Mouse (Mus musculus): ENCODE data around the gene Rbfox1. TPM values are rescaled to one million over a fixed set of nuclear protein-coding genes. Genes with fewer than 3 reads are reported as not detected.

The Rbfox1 gene
- polyA plus RNA-seq, 1 experiment, result 0.21 TPM

- no peaks in the 10 kb centered on the region for H3K27me3 ChIP-seq (replicated peaks)
- H3K4me1 ChIP-seq, result no peaks in the 10 kb centered on the region; the same call in 1 of the 2 replicates
- H3K4me3 ChIP-seq (replicated peaks), result no peak overlapping the region
- no peaks in the 10 kb centered on the region for H3K36me3 ChIP-seq (replicated peaks; ENCODE audit: low read length)
- TF ChIP-seq GATA1 (IDR thresholded peaks at IDR 0.05; ENCODE audit: borderline replicate concordance, low read length) (no peak), FLI1 (IDR thresholded peaks at IDR 0.05; ENCODE audit: low read length) (no peak)
- H3K9me3 ChIP-seq, result no peaks in the 10 kb centered on the region
These were observed 1359.2 kb downstream of the Rbfox1 start for GRCm38 (mm10) chr16:7244382-7244781.

- H3K4me3 ChIP-seq (replicated peaks), result no peak overlapping the region
- H3K4me1 ChIP-seq, result no peaks in the 10 kb centered on the region
- TF ChIP-seq FLI1 (IDR thresholded peaks at IDR 0.05; ENCODE audit: low read length) (no peak), GATA1 (IDR thresholded peaks at IDR 0.05; ENCODE audit: borderline replicate concordance, low read length) (no peak)
- no peaks in the 10 kb centered on the region for H3K27me3 ChIP-seq (replicated peaks)
- H3K9me3 ChIP-seq, result peaks cover 6% of the 10 kb centered on the region; the same call in 1 of the 2 replicates
- H3K36me3 ChIP-seq (replicated peaks; ENCODE audit: low read length), result no peaks in the 10 kb centered on the region
These were observed 1366.5 kb downstream of the Rbfox1 start for GRCm38 (mm10) chr16:7251696-7252095.

DNA sequence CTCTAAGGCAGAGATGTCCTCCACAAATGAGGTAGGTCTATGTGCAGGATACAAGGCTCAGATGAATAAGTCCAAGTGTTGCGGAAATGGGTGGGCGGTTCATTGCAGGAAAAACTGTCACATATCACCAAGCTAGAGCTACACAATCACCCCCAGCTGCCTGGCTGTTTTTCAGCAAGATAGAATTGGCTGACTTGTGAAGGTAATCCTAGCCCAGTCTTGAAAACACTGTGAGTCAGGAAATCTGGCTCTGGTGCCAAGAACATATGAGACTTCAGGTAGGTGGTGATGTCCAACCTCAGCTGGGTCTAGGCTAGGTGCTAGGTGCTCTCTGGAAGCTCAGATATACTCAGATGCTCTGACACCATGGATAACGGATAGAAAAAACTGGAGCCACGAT is 1372.2 kb downstream of the Rbfox1 start:
- Histone ChIP-seq H3K36me3 (replicated peaks; ENCODE audit: low read length) (no peaks in the 10 kb centered on the region), H3K4me3 (replicated peaks) (no peak overlapping the region), H3K27me3 (replicated peaks) (no peaks in the 10 kb centered on the region), H3K9me3 (peaks cover 6% of the 10 kb centered on the region; the same call in 1 of the 2 replicates), H3K4me1 (no peaks in the 10 kb centered on the region)
- TF ChIP-seq GATA1 (IDR thresholded peaks at IDR 0.05; ENCODE audit: borderline replicate concordance, low read length) (no peak), FLI1 (IDR thresholded peaks at IDR 0.05; ENCODE audit: low read length) (no peak)

- Histone ChIP-seq H3K4me1 (no peaks in the 10 kb centered on the region), H3K9me3 (no peaks in the 10 kb centered on the region), H3K36me3 (replicated peaks; ENCODE audit: low read length) (no peaks in the 10 kb centered on the region), H3K4me3 (replicated peaks) (no peak overlapping the region), H3K27me3 (replicated peaks) (no peaks in the 10 kb centered on the region)
- TF ChIP-seq FLI1 (IDR thresholded peaks at IDR 0.05; ENCODE audit: low read length) (no peak), GATA1 (IDR thresholded peaks at IDR 0.05; ENCODE audit: borderline replicate concordance, low read length) (no peak)
These were observed 1378.1 kb downstream of the Rbfox1 start for GRCm38 (mm10) chr16:7263261-7263660.

DNA sequence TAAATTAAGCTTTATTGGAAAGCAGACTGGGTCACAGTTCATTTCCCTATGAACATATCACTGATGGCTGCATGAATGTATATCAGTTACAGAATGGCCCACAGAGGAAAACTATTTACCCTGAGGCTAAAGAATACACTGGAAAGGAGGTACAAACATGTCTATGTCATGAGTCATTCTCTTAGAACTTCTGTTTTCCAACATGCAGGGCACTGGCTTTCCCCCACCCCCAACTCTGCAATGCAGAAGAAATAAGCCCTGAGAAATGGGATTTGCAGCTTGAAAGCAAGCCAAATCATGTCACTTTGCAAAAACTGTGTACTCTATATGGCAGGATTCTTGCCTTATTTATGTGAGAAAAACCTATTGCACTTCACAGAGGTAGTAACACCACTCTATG is 1380.6 kb downstream of the Rbfox1 start:
- H3K36me3 ChIP-seq (replicated peaks; ENCODE audit: low read length), result no peaks in the 10 kb centered on the region
- H3K4me1 ChIP-seq, result no peaks in the 10 kb centered on the region
- H3K4me3 ChIP-seq (replicated peaks), result no peak overlapping the region
- H3K27me3 ChIP-seq (replicated peaks), result no peaks in the 10 kb centered on the region
- TF ChIP-seq GATA1 (IDR thresholded peaks at IDR 0.05; ENCODE audit: borderline replicate concordance, low read length), result no peak
- TF ChIP-seq FLI1 (IDR thresholded peaks at IDR 0.05; ENCODE audit: low read length), result no peak
- no peaks in the 10 kb centered on the region for H3K9me3 ChIP-seq

- Histone ChIP-seq H3K4me1 (no peaks in the 10 kb centered on the region), H3K36me3 (replicated peaks; ENCODE audit: low read length) (no peaks in the 10 kb centered on the region), H3K4me3 (replicated peaks) (no peak overlapping the region), H3K9me3 (no peaks in the 10 kb centered on the region; the same call in 1 of the 2 replicates), H3K27me3 (replicated peaks) (no peaks in the 10 kb centered on the region)
- no peak for TF ChIP-seq GATA1 (IDR thresholded peaks at IDR 0.05; ENCODE audit: borderline replicate concordance, low read length)
- TF ChIP-seq FLI1 (IDR thresholded peaks at IDR 0.05; ENCODE audit: low read length), result no peak
These were observed 1390.3 kb downstream of the Rbfox1 start for GRCm38 (mm10) chr16:7275501-7275900.

DNA sequence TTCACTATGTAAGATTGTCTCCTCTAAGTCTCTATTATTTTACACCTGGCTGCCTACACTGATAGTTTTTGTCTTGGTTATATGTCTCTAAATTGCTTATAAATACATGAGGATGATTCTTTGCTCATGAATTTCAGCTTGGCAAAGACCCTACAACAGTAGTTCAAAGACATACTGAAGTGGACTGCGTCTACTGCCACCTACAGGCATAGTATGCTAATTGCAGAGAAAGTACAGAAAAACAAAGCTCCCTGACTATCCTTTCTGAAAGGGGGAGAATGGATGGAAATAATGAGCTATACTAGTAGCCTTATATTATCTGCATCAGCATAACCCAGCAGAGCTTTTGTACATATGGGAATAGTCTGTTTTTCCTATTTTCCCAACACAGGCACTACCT is 1390.7 kb downstream of the Rbfox1 start:
- no peaks in the 10 kb centered on the region for H3K36me3 ChIP-seq (replicated peaks; ENCODE audit: low read length)
- no peaks in the 10 kb centered on the region; the same call in 1 of the 2 replicates for H3K9me3 ChIP-seq
- TF ChIP-seq FLI1 (IDR thresholded peaks at IDR 0.05; ENCODE audit: low read length) (no peak), GATA1 (IDR thresholded peaks at IDR 0.05; ENCODE audit: borderline replicate concordance, low read length) (no peak)
- H3K4me3 ChIP-seq (replicated peaks), result no peak overlapping the region
- H3K27me3 ChIP-seq (replicated peaks), result no peaks in the 10 kb centered on the region
- no peaks in the 10 kb centered on the region for H3K4me1 ChIP-seq

GRCm38 (mm10) chr16:7279544-7279943 is 1394.4 kb downstream of the Rbfox1 start:
- H3K27me3 ChIP-seq (replicated peaks), result no peaks in the 10 kb centered on the region
- no peaks in the 10 kb centered on the region for H3K36me3 ChIP-seq (replicated peaks; ENCODE audit: low read length)
- no peak overlapping the region for H3K4me3 ChIP-seq (replicated peaks)
- no peak for TF ChIP-seq GATA1 (IDR thresholded peaks at IDR 0.05; ENCODE audit: borderline replicate concordance, low read length)
- no peak for TF ChIP-seq FLI1 (IDR thresholded peaks at IDR 0.05; ENCODE audit: low read length)
- no peaks in the 10 kb centered on the region; the same call in 1 of the 2 replicates for H3K9me3 ChIP-seq
- no peaks in the 10 kb centered on the region for H3K4me1 ChIP-seq

DNA sequence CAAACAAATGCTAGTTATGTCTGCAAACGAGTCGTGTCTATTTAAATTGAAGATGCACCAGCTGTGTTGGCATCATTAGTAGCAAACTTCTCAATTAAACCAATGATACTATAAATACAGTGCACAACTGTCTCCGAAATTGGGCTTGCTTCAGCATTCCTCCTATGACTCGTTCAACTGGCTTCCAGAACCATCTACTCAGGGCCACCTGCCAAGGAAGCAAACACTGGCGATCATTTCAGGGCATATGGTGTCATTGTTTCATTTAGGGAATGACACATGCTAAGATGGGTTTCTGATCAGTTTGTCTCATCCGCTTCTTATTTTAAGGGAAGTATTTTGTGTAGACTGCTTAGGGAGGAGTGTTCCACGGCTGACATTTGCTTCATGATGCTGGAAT is 1397.1 kb downstream of the Rbfox1 start:
- no peaks in the 10 kb centered on the region for H3K36me3 ChIP-seq (replicated peaks; ENCODE audit: low read length)
- H3K27me3 ChIP-seq (replicated peaks), result no peaks in the 10 kb centered on the region
- no peaks in the 10 kb centered on the region for H3K4me1 ChIP-seq
- H3K9me3 ChIP-seq, result no peaks in the 10 kb centered on the region
- no peak overlapping the region for H3K4me3 ChIP-seq (replicated peaks)
- TF ChIP-seq FLI1 (IDR thresholded peaks at IDR 0.05; ENCODE audit: low read length) (no peak), GATA1 (IDR thresholded peaks at IDR 0.05; ENCODE audit: borderline replicate concordance, low read length) (no peak)

GRCm38 (mm10) chr16:7292985-7293805 is 1408.0 kb downstream of the Rbfox1 start:
- Histone ChIP-seq H3K4me1 (no peaks in the 10 kb centered on the region), H3K9me3 (0 out of 2 replicates have a peak, but pooled peaks cover 3% of the 10 kb centered on the region)

More at GRCm38 (mm10) chr16:7292985-7293805, 1408.0 kb downstream of the Rbfox1 start:
- TF ChIP-seq FLI1 (IDR thresholded peaks at IDR 0.05; ENCODE audit: low read length) (no peak), GATA1 (IDR thresholded peaks at IDR 0.05; ENCODE audit: borderline replicate concordance, low read length) (no peak)
- Histone ChIP-seq H3K27me3 (replicated peaks) (no peaks in the 10 kb centered on the region), H3K36me3 (replicated peaks; ENCODE audit: low read length) (no peaks in the 10 kb centered on the region), H3K4me3 (replicated peaks) (no peak overlapping the region)

All from megakaryocyte, embryonic 14.5 days (primary cell).